Mouse (Mus musculus): Measurements from ENCODE around the gene Wnk2. TPM values are rescaled to one million over a fixed set of nuclear protein-coding genes. Genes with fewer than 3 reads are reported as not detected.
A peak's percentile ranks its signal among the peaks of the same experiment; 100 is the strongest.

The Wnk2 gene
- polyA plus RNA-seq, 1 experiment from 2014 or later: 15.0 TPM

DNA sequence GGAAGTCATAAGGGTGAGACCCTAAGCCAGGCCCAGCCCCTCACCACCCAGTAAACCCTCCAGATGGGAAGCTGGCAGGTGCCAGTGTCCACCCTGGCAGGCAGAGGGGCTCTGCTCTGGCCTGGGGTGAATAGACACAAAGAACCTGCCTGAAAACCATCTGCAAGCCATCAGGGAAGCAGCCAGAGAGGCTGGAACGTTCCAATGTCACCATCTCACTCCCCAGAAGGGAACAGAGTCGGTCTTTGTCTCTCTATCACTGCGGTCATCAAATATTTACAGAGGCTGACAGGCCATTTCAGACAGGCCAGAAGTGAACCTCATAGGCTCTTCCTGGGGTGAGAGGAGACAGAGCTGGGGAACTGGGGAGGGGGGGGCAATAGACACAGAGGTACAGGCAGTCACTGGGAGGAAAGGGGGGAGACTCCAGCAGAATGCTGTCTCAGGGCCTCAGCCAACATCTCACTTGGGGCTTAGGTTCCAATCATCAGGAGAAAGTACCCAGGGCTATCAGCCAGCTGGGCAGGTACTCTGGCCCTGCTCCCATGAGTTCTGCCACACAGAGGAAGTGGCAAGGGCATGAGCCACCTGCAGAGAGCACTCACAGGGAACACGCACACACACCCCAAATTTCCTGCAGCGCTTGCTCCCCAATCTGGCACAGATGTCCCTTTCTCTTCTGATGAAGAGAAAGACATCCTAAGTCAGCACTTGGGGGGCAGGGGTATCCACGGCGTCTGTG lies 15.7 kb downstream of the Wnk2 start:
- peaks cover 63% of the 10 kb centered on the region for H3K4me1 ChIP-seq
- no peak overlapping the region for H3K9ac ChIP-seq
- 0 out of 2 replicates have a peak overlapping the region, but pooled peaks have one; percentile 5 for H3K27ac ChIP-seq
- H3K27me3 ChIP-seq: no peaks in the 10 kb centered on the region
- H3K4me3 ChIP-seq: no peak overlapping the region
- ATAC-seq: no peak
- 82% methylated on average over 7 of the region's 7 CpGs for WGBS
- no peak overlapping the region for H3K4me2 ChIP-seq
- H3K9me3 ChIP-seq (replicated peaks): no peaks in the 10 kb centered on the region
- H3K36me3 ChIP-seq (ENCODE audit: poor library complexity, severe bottlenecking): peaks cover 11% of the 10 kb centered on the region

DNA sequence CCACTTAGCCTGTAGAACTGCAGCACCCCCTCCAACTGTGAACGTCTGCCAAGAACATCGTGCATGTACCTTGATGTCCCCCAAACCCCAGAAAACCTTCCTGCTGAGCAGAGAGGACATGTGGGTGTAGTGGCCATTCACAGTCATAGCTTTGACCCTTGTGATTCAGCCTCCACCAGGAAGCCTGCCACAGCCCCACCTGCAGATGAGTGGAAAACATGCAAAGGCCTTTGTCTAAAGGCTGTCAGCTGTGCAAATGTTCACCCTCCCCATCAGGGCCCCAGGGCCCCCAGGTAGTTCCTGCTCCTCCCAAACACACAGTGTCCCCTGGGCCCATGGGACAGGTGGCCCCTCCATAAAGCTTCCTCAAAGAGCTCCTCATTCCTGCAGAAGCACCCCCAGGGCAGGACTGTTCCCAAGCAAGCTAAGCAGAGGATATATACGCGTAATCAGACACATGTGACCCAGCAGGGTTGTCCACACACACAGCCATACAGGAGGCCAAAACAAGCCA lies 16.4 kb downstream of the Wnk2 start:
- H3K36me3 ChIP-seq (ENCODE audit: poor library complexity, severe bottlenecking): peaks cover 5% of the 10 kb centered on the region
- H3K9me3 ChIP-seq (replicated peaks): no peaks in the 10 kb centered on the region
- H3K4me1 ChIP-seq: peaks cover 66% of the 10 kb centered on the region
- no peak overlapping the region for H3K4me2 ChIP-seq
- no peak overlapping the region for H3K27ac ChIP-seq
- WGBS: 76% methylated on average over 4 of the region's 4 CpGs
- H3K27me3 ChIP-seq: no peaks in the 10 kb centered on the region
- ATAC-seq: no peak
- no peak overlapping the region for H3K9ac ChIP-seq
- H3K4me3 ChIP-seq: no peak overlapping the region

DNA sequence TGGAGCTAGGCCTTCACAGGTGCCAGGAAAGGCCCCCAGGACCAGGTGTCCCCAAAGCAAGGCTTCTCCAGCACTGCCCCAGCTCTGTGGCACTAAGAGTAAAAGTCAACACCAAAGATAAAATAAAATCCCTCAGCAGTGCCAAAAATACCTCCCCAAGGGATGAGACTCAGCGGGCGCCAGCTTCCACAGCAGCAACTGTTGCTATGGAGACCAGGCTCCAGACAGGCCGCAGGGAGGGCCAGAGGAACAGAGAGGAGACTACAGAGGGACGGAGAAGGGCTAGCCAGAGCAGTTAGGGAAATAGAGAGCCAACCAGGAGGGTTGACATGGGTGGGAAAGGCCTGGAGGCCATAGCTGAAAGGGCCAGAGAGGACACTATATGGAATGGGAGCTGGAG lies 18.0 kb downstream of the Wnk2 start:
- H3K27me3 ChIP-seq: no peaks in the 10 kb centered on the region
- no peak for ATAC-seq
- H3K9ac ChIP-seq: peak overlapping the region; percentile 47; the same call in 1 of the 2 replicates
- H3K27ac ChIP-seq: 0 out of 2 replicates have a peak overlapping the region, but pooled peaks have one; percentile 20
- 4% methylated on average over 4 of the region's 4 CpGs for WGBS
- H3K36me3 ChIP-seq (ENCODE audit: poor library complexity, severe bottlenecking): no peaks in the 10 kb centered on the region; the same call in 1 of the 2 replicates
- H3K4me2 ChIP-seq: peak overlapping the region; percentile 24
- H3K4me1 ChIP-seq: peaks cover 66% of the 10 kb centered on the region
- no peaks in the 10 kb centered on the region for H3K9me3 ChIP-seq (replicated peaks)
- no peak overlapping the region for H3K4me3 ChIP-seq

DNA sequence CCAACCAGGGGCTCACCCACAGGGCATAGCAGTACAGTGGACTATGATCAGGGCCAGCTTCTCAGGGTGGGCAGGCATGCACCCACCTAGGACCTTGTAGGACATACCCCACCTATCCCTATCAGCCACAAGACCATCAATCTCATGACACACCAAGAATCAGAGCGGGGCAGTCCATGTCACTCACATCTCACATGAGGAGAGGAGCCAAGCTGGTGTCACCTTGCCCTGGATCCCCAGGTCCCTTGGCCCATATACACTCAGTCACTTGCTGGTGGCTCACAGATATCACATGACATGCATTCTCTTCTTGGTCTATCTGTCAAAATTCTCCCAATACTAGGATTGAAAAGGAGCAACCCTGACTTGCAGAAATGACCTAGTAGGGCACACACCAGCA lies 18.7 kb downstream of the Wnk2 start:
- Histone ChIP-seq H3K4me2 (no peak overlapping the region), H3K27ac (no peak overlapping the region), H3K36me3 (ENCODE audit: poor library complexity, severe bottlenecking) (no peaks in the 10 kb centered on the region; the same call in 1 of the 2 replicates), H3K9ac (no peak overlapping the region), H3K4me1 (peaks cover 66% of the 10 kb centered on the region), H3K9me3 (replicated peaks) (no peaks in the 10 kb centered on the region), H3K4me3 (no peak overlapping the region), H3K27me3 (no peaks in the 10 kb centered on the region)
- no peak for ATAC-seq
- WGBS: 87% methylated on average over 1 of the region's 1 CpGs

DNA sequence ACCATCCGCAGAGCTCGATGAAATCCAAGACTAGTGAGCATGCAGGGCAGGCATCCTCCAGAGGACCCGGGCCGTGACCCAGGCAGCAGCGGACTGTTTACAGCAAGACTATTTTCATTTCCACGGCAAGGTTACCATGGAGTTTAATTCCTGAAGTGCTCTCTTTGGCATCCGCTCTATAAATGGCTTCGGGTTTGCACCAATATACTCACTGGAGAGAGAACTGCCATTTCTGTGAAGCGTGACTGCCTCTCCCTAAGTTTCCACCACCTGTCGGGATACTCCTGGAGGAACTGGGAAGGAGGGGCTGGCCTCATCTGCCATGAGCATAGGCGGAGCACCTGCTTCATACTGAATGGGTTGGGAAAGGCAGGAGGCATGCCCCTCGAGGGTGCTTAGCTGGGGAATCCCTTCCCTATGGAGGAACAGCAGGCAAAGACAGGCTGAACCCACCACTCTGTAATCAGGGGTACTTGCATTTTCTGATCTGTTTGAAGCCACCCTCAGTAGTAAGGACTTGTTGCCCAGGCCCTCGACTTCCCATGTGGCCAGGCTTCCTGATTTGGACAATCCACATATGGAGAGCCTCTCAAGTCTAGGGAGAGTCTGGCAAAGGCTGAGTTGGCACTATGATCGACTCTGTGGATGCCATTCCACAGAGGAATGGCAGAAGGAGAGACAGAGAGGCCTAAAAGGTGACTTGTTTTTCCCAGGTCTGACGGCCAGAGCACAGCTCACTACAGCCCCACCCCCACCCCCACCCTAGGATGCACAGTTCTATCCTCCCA lies 19.8 kb downstream of the Wnk2 start:
- no peak overlapping the region for H3K4me3 ChIP-seq
- H3K27ac ChIP-seq: peak overlapping the region; percentile 71
- H3K27me3 ChIP-seq: no peaks in the 10 kb centered on the region
- no peaks in the 10 kb centered on the region for H3K36me3 ChIP-seq (ENCODE audit: poor library complexity, severe bottlenecking)
- peak overlapping the region; percentile 45; the same call in 1 of the 2 replicates for H3K9ac ChIP-seq
- peaks cover 61% of the 10 kb centered on the region for H3K4me1 ChIP-seq
- H3K4me2 ChIP-seq: peak overlapping the region; percentile 12
- no peaks in the 10 kb centered on the region for H3K9me3 ChIP-seq (replicated peaks)
- WGBS: 36% methylated on average over 15 of the region's 15 CpGs
- peak; percentile 22; the same call in 1 of the 2 replicates for ATAC-seq

DNA sequence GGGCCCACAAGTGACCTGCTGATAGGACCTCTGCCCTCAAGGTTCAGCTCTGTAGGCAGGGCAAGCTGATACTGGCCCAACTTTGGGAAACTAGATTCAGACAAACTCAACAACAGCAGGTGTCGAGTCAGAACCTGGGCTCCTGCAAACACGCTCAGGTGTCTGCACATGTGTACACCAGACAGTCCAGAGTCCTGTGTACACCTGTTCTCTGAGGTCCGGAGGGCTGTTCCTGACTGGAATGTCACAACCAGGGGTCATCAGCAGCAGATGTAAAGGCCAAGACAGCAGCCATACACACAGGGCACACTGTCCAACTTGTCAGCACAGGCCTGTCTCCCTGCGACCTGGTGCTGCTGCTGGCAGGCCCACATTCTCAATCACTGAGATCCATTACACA lies 25.7 kb downstream of the Wnk2 start:
- H3K4me2 ChIP-seq: no peak overlapping the region
- no peak overlapping the region for H3K9ac ChIP-seq
- H3K36me3 ChIP-seq (ENCODE audit: poor library complexity, severe bottlenecking): peaks cover 3% of the 10 kb centered on the region; the same call in 1 of the 2 replicates
- H3K27ac ChIP-seq: no peak overlapping the region
- H3K27me3 ChIP-seq: no peaks in the 10 kb centered on the region
- no peaks in the 10 kb centered on the region for H3K9me3 ChIP-seq (replicated peaks)
- H3K4me1 ChIP-seq: peaks cover 19% of the 10 kb centered on the region
- WGBS: 93% methylated on average over 4 of the region's 4 CpGs
- no peak overlapping the region for H3K4me3 ChIP-seq
- no peak for ATAC-seq

DNA sequence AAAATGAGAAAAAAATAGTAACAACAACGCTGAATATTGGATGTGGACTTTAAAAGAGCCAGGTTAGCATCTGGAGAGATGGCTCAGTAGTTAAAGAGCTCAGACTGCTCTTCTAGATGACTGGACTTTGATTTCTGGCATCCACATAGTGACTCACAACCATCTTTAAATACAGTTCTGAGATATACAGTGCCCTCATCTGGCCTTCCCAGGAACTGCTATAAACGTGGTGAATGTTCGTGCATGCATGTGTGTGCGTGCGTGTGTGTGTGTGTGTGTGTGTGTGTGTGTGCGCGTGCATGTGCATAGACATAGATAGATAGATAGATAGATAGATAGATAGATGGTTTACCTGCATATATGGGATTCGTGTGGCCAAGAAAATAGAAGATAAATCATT lies 30.3 kb downstream of the Wnk2 start:
- Histone ChIP-seq H3K4me2 (no peak overlapping the region), H3K9me3 (replicated peaks) (no peaks in the 10 kb centered on the region), H3K4me3 (no peak overlapping the region), H3K9ac (no peak overlapping the region), H3K27ac (no peak overlapping the region), H3K27me3 (no peaks in the 10 kb centered on the region), H3K36me3 (ENCODE audit: poor library complexity, severe bottlenecking) (peaks cover 3% of the 10 kb centered on the region; the same call in 1 of the 2 replicates), H3K4me1 (peaks cover 17% of the 10 kb centered on the region)
- ATAC-seq: no peak
- WGBS: 86% methylated on average over 8 of the region's 8 CpGs

DNA sequence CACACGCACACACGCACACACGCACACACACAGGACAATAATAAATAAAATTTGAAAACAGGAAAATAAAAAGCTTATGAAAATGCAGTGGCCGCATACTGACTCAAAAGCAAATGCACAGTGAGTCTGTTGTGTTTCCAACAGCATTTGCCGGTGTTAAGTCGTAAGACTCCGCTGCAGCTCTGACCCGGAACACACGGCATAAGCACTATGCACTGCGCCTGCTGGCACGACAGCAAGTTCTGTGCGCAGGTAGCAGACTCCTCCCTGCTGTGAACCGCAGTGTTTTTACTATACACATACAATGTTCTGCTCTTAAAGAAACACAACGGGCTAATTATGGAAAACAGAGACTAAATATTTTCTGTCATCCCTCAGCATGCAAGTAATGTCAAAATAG lies 32.9 kb downstream of the Wnk2 start:
- WGBS: 84% methylated on average over 14 of the region's 14 CpGs
- H3K27me3 ChIP-seq: no peaks in the 10 kb centered on the region
- H3K4me3 ChIP-seq: no peak overlapping the region
- H3K9me3 ChIP-seq (replicated peaks): no peaks in the 10 kb centered on the region
- peaks cover 3% of the 10 kb centered on the region; the same call in 1 of the 2 replicates for H3K36me3 ChIP-seq (ENCODE audit: poor library complexity, severe bottlenecking)
- no peak overlapping the region for H3K4me2 ChIP-seq
- no peak overlapping the region for H3K9ac ChIP-seq
- ATAC-seq: no peak
- no peak overlapping the region for H3K27ac ChIP-seq
- H3K4me1 ChIP-seq: 0 out of 2 replicates have a peak, but pooled peaks cover 3% of the 10 kb centered on the region

DNA sequence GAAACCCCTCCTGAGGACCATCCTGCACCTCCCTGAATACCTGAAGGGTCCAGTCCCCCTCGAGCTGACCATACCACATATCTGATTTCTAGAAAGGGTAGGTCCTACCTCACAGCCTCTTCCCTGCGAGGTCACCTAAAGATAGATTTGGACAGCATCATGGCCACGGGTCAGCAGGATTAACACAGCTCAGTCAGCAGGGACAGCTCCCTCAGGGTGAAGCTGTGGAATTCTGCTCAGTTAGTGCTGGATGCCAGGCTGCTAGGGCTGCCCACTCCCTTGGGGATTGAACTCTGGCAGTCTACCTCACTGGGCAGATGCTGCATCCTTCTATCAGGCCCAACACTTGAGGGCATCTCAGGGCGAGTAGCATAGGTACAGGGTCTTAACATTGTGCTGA lies 33.7 kb downstream of the Wnk2 start:
- H3K27ac ChIP-seq: no peak overlapping the region
- no peaks in the 10 kb centered on the region for H3K9me3 ChIP-seq (replicated peaks)
- no peak for ATAC-seq
- H3K4me3 ChIP-seq: no peak overlapping the region
- WGBS: 81% methylated on average over 4 of the region's 4 CpGs
- no peaks in the 10 kb centered on the region for H3K4me1 ChIP-seq
- no peak overlapping the region for H3K4me2 ChIP-seq
- H3K9ac ChIP-seq: no peak overlapping the region
- H3K27me3 ChIP-seq: no peaks in the 10 kb centered on the region
- H3K36me3 ChIP-seq (ENCODE audit: poor library complexity, severe bottlenecking): peaks cover 3% of the 10 kb centered on the region; the same call in 1 of the 2 replicates

DNA sequence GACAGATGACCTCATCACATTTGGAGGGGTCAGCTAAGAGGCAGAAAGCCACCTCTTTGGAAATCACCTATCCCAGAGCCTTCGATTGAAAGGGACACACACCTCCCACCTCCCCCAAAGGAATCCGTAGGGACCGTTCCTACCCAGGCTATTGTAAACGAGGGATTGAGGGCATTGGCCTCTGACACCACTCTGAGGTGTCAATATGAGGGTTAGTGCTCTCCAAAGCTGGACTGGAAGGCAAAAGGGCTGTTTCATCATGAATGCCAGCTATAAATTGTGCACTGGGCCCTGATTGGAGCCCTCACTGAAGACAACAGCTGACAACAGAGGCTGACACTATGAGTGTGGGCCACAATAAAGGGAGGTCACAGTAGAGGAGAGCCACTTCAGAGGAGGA lies 34.5 kb downstream of the Wnk2 start:
- no peaks in the 10 kb centered on the region for H3K27me3 ChIP-seq
- H3K4me3 ChIP-seq: no peak overlapping the region
- no peak overlapping the region for H3K27ac ChIP-seq
- 73% methylated on average over 4 of the region's 4 CpGs for WGBS
- H3K4me1 ChIP-seq: no peaks in the 10 kb centered on the region
- no peak overlapping the region for H3K9ac ChIP-seq
- no peaks in the 10 kb centered on the region for H3K9me3 ChIP-seq (replicated peaks)
- no peak overlapping the region for H3K4me2 ChIP-seq
- peaks cover 3% of the 10 kb centered on the region; the same call in 1 of the 2 replicates for H3K36me3 ChIP-seq (ENCODE audit: poor library complexity, severe bottlenecking)
- no peak for ATAC-seq

DNA sequence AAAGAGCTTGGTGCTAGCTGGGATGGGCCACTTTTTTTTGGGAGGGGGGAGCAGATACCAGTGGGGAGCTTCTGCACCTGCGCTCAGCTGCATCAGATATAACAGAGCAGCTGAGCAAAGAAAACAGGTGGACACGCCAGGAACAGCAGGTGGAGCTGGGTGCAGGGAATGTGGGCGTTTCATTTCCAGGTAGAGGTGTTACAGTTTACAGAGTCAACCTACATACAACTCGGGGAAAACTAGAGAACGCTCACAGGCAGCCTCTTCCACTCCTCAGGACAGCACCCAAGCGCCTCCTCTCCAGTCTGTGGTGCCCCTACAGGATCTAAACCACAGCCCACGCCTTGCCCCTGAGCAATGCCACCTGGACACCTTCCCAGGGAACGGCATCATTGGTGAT lies 35.2 kb downstream of the Wnk2 start:
- Histone ChIP-seq H3K27me3 (no peaks in the 10 kb centered on the region), H3K4me1 (no peaks in the 10 kb centered on the region), H3K9me3 (replicated peaks) (no peaks in the 10 kb centered on the region), H3K4me3 (no peak overlapping the region), H3K9ac (no peak overlapping the region), H3K4me2 (no peak overlapping the region), H3K27ac (no peak overlapping the region), H3K36me3 (ENCODE audit: poor library complexity, severe bottlenecking) (0 out of 2 replicates have a peak, but pooled peaks cover 1% of the 10 kb centered on the region)
- no peak for ATAC-seq
- WGBS: 91% methylated on average over 8 of the region's 8 CpGs

DNA sequence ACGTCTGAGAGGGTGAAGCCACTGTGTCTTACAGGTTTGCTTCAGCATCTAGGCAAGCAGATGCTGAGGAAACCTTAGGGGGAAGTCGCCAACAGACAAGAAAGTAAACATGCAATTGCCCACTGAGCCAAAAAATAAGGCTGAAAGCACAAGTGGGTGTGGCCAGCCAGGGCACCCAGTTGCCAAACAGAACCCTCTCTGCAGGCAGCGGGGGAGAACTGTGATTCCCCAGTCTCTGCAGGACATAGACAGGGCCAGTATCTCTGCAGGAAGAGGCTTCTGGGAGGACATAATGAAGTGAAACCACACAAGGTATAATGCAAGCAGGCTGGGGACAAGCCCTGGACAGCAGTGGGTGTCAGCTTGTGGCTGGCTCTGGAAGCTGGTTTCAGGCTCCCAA lies 38.1 kb downstream of the Wnk2 start:
- ATAC-seq: no peak
- H3K9me3 ChIP-seq (replicated peaks): no peaks in the 10 kb centered on the region
- no peaks in the 10 kb centered on the region for H3K27me3 ChIP-seq
- H3K36me3 ChIP-seq (ENCODE audit: poor library complexity, severe bottlenecking): peaks cover 11% of the 10 kb centered on the region; the same call in 1 of the 2 replicates
- H3K4me1 ChIP-seq: no peaks in the 10 kb centered on the region
- WGBS: 87% methylated on average over 3 of the region's 3 CpGs
- no peak overlapping the region for H3K4me3 ChIP-seq
- no peak overlapping the region for H3K9ac ChIP-seq
- H3K27ac ChIP-seq: no peak overlapping the region
- H3K4me2 ChIP-seq: no peak overlapping the region
